Mouse (Mus musculus) liver, embryonic 14.5 days (tissue): ENCODE results near the gene Ift74. TPM values are rescaled to one million over a fixed set of nuclear protein-coding genes. Genes with fewer than 3 reads are reported as not detected.

Source experiments
- ATAC-seq: fragments of 200-750 bp; cut with Nextera tagmentation; 2 replicates; pipeline ENCODE4 v1.8.0; 2017; ENCODE audit warnings: moderate number of reproducible peaks, mild to moderate bottlenecking, moderate library complexity; ENCODE audit not compliant: insufficient read depth
- DNase-seq, 3 experiments: peaks; one replicate each; pipeline ENCODE4 v3.0.0-alpha.2; 2012 to 2013; ENCODE audit warnings: low read depth in 3 of 3, low spot score in 3 of 3
- H3K27ac ChIP-seq: fragments of 300-500 bp; sonication (generic); 2 replicates; pipeline ENCODE4 v1.5.1; 2014; ENCODE audit warnings: moderate library complexity, mild to moderate bottlenecking, control low read depth, inconsistent platforms
- H3K27me3 ChIP-seq: fragments of 300-500 bp; sonication (generic); 2 replicates; pipeline ENCODE4 v1.6.1; 2014; ENCODE audit warnings: mild to moderate bottlenecking, low read length, moderate library complexity; ENCODE audit not compliant: control insufficient read depth, insufficient read depth
- H3K36me3 ChIP-seq: fragments of 300-500 bp; sonication (generic); replicated peaks from 2 replicates; pipeline ENCODE4 v1.6.1; 2014; ENCODE audit warnings: low read depth; ENCODE audit not compliant: control insufficient read depth, insufficient read depth
- H3K4me1 ChIP-seq, 2 experiments: fragments of 200-500 bp in 1 of 2; fragments of 300-500 bp in 1 of 2; sonication (generic) in 1 of 2; replicated peaks; 2 replicates each; pipeline ENCODE4 v1.6.1; 2012 to 2014; ENCODE audit warnings: antibody characterized with exemption in 1 of 2, inconsistent platforms in 1 of 2, low read length in 1 of 2; ENCODE audit not compliant: control insufficient read depth in 2 of 2, insufficient read depth in 2 of 2
- H3K4me2 ChIP-seq: fragments of 300-500 bp; sonication (generic); 2 replicates; pipeline ENCODE4 v1.6.1; 2014; ENCODE audit warnings: low read depth, mild to moderate bottlenecking, control low read depth, moderate library complexity
- H3K4me3 ChIP-seq, 2 experiments: fragments of 200-500 bp in 1 of 2; fragments of 300-500 bp in 1 of 2; sonication (generic) in 1 of 2; 2 replicates each; pipeline ENCODE4 v1.5.1; 2012 to 2014; ENCODE audit warnings: low read depth in 2 of 2, low read length in 2 of 2, mild to moderate bottlenecking in 2 of 2, control low read depth in 1 of 2, inconsistent platforms in 1 of 2, moderate library complexity in 1 of 2; ENCODE audit not compliant: insufficient read depth in 1 of 2
- H3K9ac ChIP-seq: fragments of 300-500 bp; sonication (generic); replicated peaks from 2 replicates; pipeline ENCODE4 v1.6.1; 2014; ENCODE audit warnings: mild to moderate bottlenecking, control low read depth, moderate library complexity
- H3K9me3 ChIP-seq: fragments of 300-500 bp; sonication (generic); 2 replicates; pipeline ENCODE4 v1.6.1; 2016; ENCODE audit warnings: low read length, mixed read lengths; ENCODE audit not compliant: control insufficient read depth
- CTCF ChIP-seq: IDR thresholded peaks from 2 replicates; pipeline ENCODE4 v1.5.1; 2016; ENCODE audit warnings: antibody characterized with exemption, low read depth, control low read depth
- EP300 ChIP-seq: IDR thresholded peaks from 2 replicates; pipeline ENCODE4 v1.6.1; 2016; ENCODE audit warnings: antibody characterized with exemption, low read depth
- WGBS: fragments of 180-500 bp; shearing (Covaris S2); extraction: QIAGEN DNeasy Blood & Tissue Kit; methylation state at CpG from one replicate; pipeline ENCODE4 v1.1.7; 2014; ENCODE audit not compliant: insufficient replicate concordance; 5-methylcytosine and 5-hydroxymethylcytosine counted together
- polyA plus RNA-seq, 2 experiments: library from polyadenylated mRNA; depleted of rRNA in 1 of 2; stranded (reverse) in 1 of 2; unstranded in 1 of 2; fragments of >200 nt; fragmentation: Nextera tagmentation in 1 of 2; extraction: Ambion mirVana in 1 of 2; gene quantifications; 2 replicates each; pipeline versions ENCODE4 v1.2.1 to v1.2.3; 2012 to 2014

The Ift74 gene
- polyA plus RNA-seq, 2 experiments = 2.0 to 2.8 TPM

DNA sequence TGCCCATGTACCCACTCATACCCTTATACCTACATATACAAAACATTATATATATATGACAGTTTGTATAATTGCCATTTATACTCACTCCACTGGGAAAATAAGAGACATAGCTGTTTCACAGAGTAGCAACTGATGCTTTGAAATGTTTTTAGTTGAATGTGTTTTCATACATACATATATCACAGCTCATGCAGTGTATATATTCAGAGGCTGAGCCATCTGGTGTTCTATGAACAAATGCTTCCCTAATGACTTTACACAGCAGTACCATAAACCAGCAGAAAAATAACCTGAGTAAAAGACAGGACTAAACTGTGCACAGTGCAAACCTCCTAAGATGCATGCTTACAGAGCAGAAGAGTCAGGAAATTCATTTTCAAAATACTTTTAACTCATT is 99.5 kb downstream of the Ift74 start:
- Histone ChIP-seq H3K4me3 (no peak overlapping the region), H3K27ac (no peak overlapping the region), H3K9me3 (no peaks in the 10 kb centered on the region), H3K27me3 (no peaks in the 10 kb centered on the region), H3K36me3 (no peaks in the 10 kb centered on the region), H3K4me2 (no peak overlapping the region), H3K9ac (no peak overlapping the region), H3K4me1 (no peaks in the 10 kb centered on the region)
- TF ChIP-seq CTCF = no peak
- TF ChIP-seq EP300 = no peak
- ATAC-seq (no peak), DNase-seq (no peak)

DNA sequence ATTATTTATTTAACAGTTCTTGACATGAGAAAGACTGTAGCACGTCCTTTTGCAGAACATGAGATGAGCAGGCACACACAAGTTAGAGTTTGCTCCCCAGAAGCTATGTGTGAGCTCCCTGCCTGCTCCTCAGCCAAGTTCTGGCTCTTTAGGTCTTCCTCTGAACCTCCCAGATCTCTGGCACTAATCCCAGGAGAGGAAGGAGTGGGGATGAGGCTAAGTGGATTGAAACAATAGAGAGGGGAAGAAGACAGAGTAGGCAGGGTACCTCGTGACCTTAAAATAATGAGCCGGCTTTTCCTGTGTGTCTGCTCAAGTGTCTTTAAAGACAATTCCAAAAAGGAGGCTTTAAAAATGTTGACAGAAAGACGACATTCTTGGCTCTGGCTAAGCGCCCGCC is 100.9 kb downstream of the Ift74 start:
- Histone ChIP-seq H3K4me1 (no peaks in the 10 kb centered on the region), H3K4me2 (no peak overlapping the region), H3K9ac (no peak overlapping the region), H3K27ac (no peak overlapping the region), H3K4me3 (no peak overlapping the region), H3K27me3 (no peaks in the 10 kb centered on the region), H3K36me3 (no peaks in the 10 kb centered on the region), H3K9me3 (no peaks in the 10 kb centered on the region)
- TF ChIP-seq CTCF (no peak), EP300 (no peak)
- ATAC-seq (no peak), DNase-seq (no peak)
- 30% methylated on average over 6 of the region's 6 CpGs for WGBS

DNA sequence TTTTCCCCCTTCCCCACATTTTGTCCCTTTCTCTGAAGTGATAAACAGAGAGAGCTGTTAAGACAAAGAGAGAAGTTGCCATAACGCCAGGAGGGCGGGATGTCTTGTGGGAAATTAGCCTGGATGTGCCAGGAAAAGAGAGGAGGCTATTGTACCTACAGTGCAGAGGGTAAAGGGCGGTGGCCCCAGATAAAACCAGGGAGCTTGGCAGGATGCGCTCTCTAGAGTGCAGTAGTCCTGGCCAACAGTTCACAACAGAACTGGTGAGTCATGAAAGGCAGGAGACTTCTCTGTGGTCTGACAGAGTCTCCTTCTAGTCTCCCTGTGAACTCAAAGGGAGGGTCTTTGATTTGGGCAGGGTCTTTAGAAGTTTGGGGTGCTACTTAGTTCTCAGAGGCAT is 111.5 kb downstream of the Ift74 start:
- Histone ChIP-seq H3K36me3 (no peaks in the 10 kb centered on the region), H3K4me1 (no peaks in the 10 kb centered on the region), H3K27ac (no peak overlapping the region), H3K4me2 (no peak overlapping the region), H3K9ac (no peak overlapping the region), H3K9me3 (no peaks in the 10 kb centered on the region), H3K27me3 (no peaks in the 10 kb centered on the region), H3K4me3 (no peak overlapping the region)
- no peak for DNase-seq
- TF ChIP-seq CTCF (no peak), EP300 (no peak)
- ATAC-seq = no peak
- 52% methylated on average over 4 of the region's 4 CpGs for WGBS

DNA sequence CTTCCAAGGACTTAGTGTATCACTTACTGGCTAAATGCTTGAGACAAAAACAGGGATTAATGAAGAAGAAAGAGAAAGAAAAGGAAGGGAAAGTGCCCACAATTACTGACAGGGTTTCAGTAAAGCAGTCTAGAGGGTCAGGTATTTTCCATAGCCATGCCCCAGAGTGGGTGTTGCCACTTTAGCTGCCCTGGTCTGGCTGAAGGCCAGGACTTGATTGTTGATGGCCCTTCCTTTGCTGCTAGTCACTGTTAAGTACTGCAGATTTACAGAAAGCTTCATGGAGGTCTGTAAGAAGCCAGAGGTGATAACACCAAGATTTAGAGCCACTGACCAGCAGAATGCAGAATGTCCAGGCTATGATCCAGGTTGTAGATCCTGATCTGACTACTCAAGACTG is 118.4 kb downstream of the Ift74 start:
- Histone ChIP-seq H3K9me3 (no peaks in the 10 kb centered on the region), H3K4me3 (no peak overlapping the region), H3K4me1 (no peaks in the 10 kb centered on the region; a peak in 1 of 4 replicates), H3K9ac (no peak overlapping the region), H3K27me3 (no peaks in the 10 kb centered on the region), H3K4me2 (no peak overlapping the region), H3K27ac (no peak overlapping the region), H3K36me3 (no peaks in the 10 kb centered on the region)
- no peak for TF ChIP-seq CTCF
- no peak for TF ChIP-seq EP300
- ATAC-seq (no peak), DNase-seq (no peak)

DNA sequence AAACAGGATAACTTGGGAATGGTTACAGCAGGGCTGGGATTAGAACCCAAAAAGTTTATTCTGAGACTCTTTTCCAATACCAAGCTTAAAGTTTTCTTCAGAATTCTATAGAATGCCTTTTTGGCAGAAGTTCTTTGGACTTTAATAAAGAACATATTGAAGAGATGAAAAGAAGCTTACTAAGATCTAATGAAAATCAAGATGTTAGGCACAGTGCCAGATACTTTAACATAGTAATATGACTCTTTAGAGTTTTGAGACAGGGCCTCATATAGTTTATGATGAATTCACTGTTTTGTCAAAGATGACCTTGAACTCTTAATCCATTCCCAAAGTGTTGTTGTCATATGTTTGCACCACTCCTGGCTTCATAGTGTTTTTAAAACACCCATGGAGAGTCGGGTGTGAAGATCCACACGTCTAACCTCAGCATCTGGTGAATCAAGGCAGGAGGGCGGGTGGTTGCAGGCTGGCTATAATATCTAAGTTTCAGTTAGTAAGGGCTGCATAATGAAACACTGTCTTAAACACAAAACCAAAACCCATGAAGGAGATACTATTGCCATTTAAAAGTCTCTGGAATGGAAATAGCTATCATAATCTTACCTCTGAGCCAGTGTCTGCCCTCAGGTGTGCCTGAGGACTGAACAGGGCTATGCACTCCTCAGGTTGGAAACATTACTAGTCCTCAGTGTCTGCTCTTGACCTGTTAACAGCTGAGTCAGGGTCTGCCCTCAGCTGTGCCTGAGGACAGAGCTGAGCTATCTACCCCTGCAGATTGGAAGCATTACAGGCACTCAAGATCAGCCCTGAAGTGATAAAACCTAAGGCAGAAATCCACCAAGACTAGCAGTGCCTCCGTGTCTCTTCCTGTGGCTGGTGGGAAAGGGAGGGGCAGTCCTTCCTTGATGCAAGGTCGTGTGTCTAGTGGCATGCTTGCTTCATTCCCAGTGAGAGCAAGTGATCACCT is 123.3 kb downstream of the Ift74 start:
- Histone ChIP-seq H3K27me3 (no peaks in the 10 kb centered on the region), H3K4me2 (no peak overlapping the region), H3K9me3 (no peaks in the 10 kb centered on the region), H3K27ac (no peak overlapping the region), H3K4me3 (no peak overlapping the region), H3K9ac (no peak overlapping the region), H3K36me3 (no peaks in the 10 kb centered on the region), H3K4me1 (peaks cover 0 to 11% of the 10 kb centered on the region in 2 experiments; a peak in 2 of 4 replicates)
- no peak for DNase-seq
- 22% methylated on average over 5 of the region's 5 CpGs for WGBS
- TF ChIP-seq CTCF (no peak), EP300 (no peak)
- ATAC-seq = peak; percentile 43; the same call in 1 of the 2 replicates
